Mouse (Mus musculus) liver, embryonic 11.5 days (tissue): ENCODE data around the gene Evi2a. TPM values are rescaled to one million over a fixed set of nuclear protein-coding genes. Genes with fewer than 3 reads are reported as not detected.

Source experiments
- ATAC-seq: fragments of 200-750 bp; cut with Nextera tagmentation; replicated peaks from 2 replicates; pipeline ENCODE4 v1.8.0; 2017; ENCODE audit warnings: moderate number of reproducible peaks, mild to moderate bottlenecking, moderate TSS enrichment, moderate library complexity; ENCODE audit not compliant: low FRiP score
- DNase-seq: peaks from one replicate; pipeline ENCODE4 v3.0.0-alpha.2; 2017; ENCODE audit warnings: low spot score
- H3K27ac ChIP-seq: fragments of 300-500 bp; sonication (generic); 2 replicates; pipeline ENCODE4 v1.5.1; 2014; ENCODE audit warnings: mild to moderate bottlenecking, low read depth, low read length, control low read depth
- H3K27me3 ChIP-seq: fragments of 300-500 bp; sonication (generic); replicated peaks from 2 replicates; pipeline ENCODE4 v1.6.1; 2014; ENCODE audit warnings: low read length, mixed read lengths; ENCODE audit not compliant: control insufficient read depth, insufficient read depth
- H3K36me3 ChIP-seq: fragments of 300-500 bp; sonication (generic); 2 replicates; pipeline ENCODE4 v1.6.1; 2014; ENCODE audit warnings: mild to moderate bottlenecking, low read length, moderate library complexity, mixed read lengths; ENCODE audit not compliant: control insufficient read depth, insufficient read depth
- H3K4me1 ChIP-seq: fragments of 300-500 bp; sonication (generic); replicated peaks from 2 replicates; pipeline ENCODE4 v1.6.1; 2014; ENCODE audit warnings: low read length, mixed read lengths; ENCODE audit not compliant: control insufficient read depth, insufficient read depth
- H3K4me2 ChIP-seq: fragments of 300-500 bp; sonication (generic); 2 replicates; pipeline ENCODE4 v1.6.1; 2014; ENCODE audit warnings: mild to moderate bottlenecking, control low read depth, moderate library complexity
- H3K4me3 ChIP-seq: fragments of 300-500 bp; sonication (generic); 2 replicates; pipeline ENCODE4 v1.5.1; 2014; ENCODE audit warnings: low read depth, low read length, control low read depth
- H3K9ac ChIP-seq: fragments of 300-500 bp; sonication (generic); 2 replicates; pipeline ENCODE4 v1.6.1; 2014; ENCODE audit warnings: low read depth, low read length, control low read depth
- H3K9me3 ChIP-seq: fragments of 300-500 bp; sonication (generic); 2 replicates; pipeline ENCODE4 v1.6.1; 2016; ENCODE audit warnings: low read length, inconsistent platforms, mixed read lengths; ENCODE audit not compliant: control insufficient read depth
- WGBS: fragments of 180-500 bp; shearing (Covaris S2); extraction: QIAGEN DNeasy Blood & Tissue Kit; methylation state at CpG from one replicate; pipeline ENCODE4 v1.1.7; 2014; 5-methylcytosine and 5-hydroxymethylcytosine counted together
- polyA plus RNA-seq: library from polyadenylated mRNA; unstranded; fragments of >200 nt; fragmentation: Nextera tagmentation; extraction: Ambion mirVana; gene quantifications from 2 replicates; pipeline ENCODE4 v1.2.1, GENCODE M21; 2014

Gene Evi2a
- polyA plus RNA-seq, 1 experiment from 2014 or later = 5.9 TPM

- Histone ChIP-seq H3K9ac (no peak overlapping the region), H3K4me3 (peak overlapping the region; percentile 23), H3K4me1 (peaks cover 20% of the 10 kb centered on the region), H3K27me3 (no peaks in the 10 kb centered on the region), H3K9me3 (no peaks in the 10 kb centered on the region), H3K36me3 (no peaks in the 10 kb centered on the region), H3K4me2 (peak overlapping the region; percentile 51), H3K27ac (no peak overlapping the region)
- DNase-seq (no peak), ATAC-seq (no peak)
Measured at GRCm38 (mm10) chr11:79521930-79522329, 8.5 kb downstream of the Evi2a start.

GRCm38 (mm10) chr11:79520772-79521171 is 9.6 kb downstream of the Evi2a start:
- peak overlapping the region; percentile 14; the same call in 1 of the 2 replicates for H3K4me2 ChIP-seq

GRCm38 (mm10) chr11:79519878-79520291 is 10.5 kb downstream of the Evi2a start:
- WGBS = 43% methylated on average over 1 of the region's 1 CpGs
- Histone ChIP-seq H3K27ac (no peak overlapping the region), H3K4me3 (no peak overlapping the region), H3K36me3 (peaks cover 2% of the 10 kb centered on the region), H3K4me2 (no peak overlapping the region), H3K9me3 (no peaks in the 10 kb centered on the region), H3K27me3 (no peaks in the 10 kb centered on the region), H3K9ac (no peak overlapping the region), H3K4me1 (peaks cover 17% of the 10 kb centered on the region)
- no peak for DNase-seq
- no peak for ATAC-seq

More at GRCm38 (mm10) chr11:79520772-79521171, 9.6 kb downstream of the Evi2a start:
- ATAC-seq (no peak), DNase-seq (no peak)
- Histone ChIP-seq H3K36me3 (no peaks in the 10 kb centered on the region; the same call in 1 of the 2 replicates), H3K4me1 (peaks cover 17% of the 10 kb centered on the region), H3K27ac (no peak overlapping the region), H3K27me3 (no peaks in the 10 kb centered on the region), H3K4me3 (no peak overlapping the region; the same call in 1 of the 2 replicates), H3K9ac (no peak overlapping the region), H3K9me3 (no peaks in the 10 kb centered on the region)

- WGBS = 76% methylated on average over 6 of the region's 6 CpGs
- H3K4me2 ChIP-seq = peak overlapping the region; percentile 34; the same call in 1 of the 2 replicates
- no peak overlapping the region for H3K9ac ChIP-seq
Measured at GRCm38 (mm10) chr11:79519299-79519698, 11.1 kb downstream of the Evi2a start.

GRCm38 (mm10) chr11:79515798-79516197 is 14.6 kb downstream of the Evi2a start:
- Histone ChIP-seq H3K36me3 (peaks cover 2% of the 10 kb centered on the region), H3K4me2 (no peak overlapping the region), H3K27ac (no peak overlapping the region), H3K4me3 (no peak overlapping the region), H3K4me1 (peaks cover 11% of the 10 kb centered on the region), H3K9ac (no peak overlapping the region), H3K9me3 (no peaks in the 10 kb centered on the region), H3K27me3 (no peaks in the 10 kb centered on the region)
- 94% methylated on average over 2 of the region's 2 CpGs for WGBS
- ATAC-seq = no peak
- no peak for DNase-seq

More at GRCm38 (mm10) chr11:79519299-79519698, 11.1 kb downstream of the Evi2a start:
- peaks cover 17% of the 10 kb centered on the region for H3K4me1 ChIP-seq
- no peak overlapping the region; the same call in 1 of the 2 replicates for H3K27ac ChIP-seq
- ATAC-seq (no peak), DNase-seq (no peak)
- H3K9me3 ChIP-seq = no peaks in the 10 kb centered on the region
- H3K36me3 ChIP-seq = peaks cover 2% of the 10 kb centered on the region
- no peak overlapping the region for H3K4me3 ChIP-seq
- no peaks in the 10 kb centered on the region for H3K27me3 ChIP-seq

GRCm38 (mm10) chr11:79515331-79515730 is 15.1 kb downstream of the Evi2a start:
- Histone ChIP-seq H3K9ac (no peak overlapping the region), H3K27me3 (no peaks in the 10 kb centered on the region), H3K4me1 (peaks cover 11% of the 10 kb centered on the region), H3K4me3 (no peak overlapping the region), H3K4me2 (no peak overlapping the region), H3K36me3 (peaks cover 2% of the 10 kb centered on the region), H3K27ac (no peak overlapping the region), H3K9me3 (no peaks in the 10 kb centered on the region)
- ATAC-seq (no peak), DNase-seq (no peak)
- WGBS = 76% methylated on average over 6 of the region's 6 CpGs

GRCm38 (mm10) chr11:79511970-79512369 is 18.4 kb downstream of the Evi2a start:
- Histone ChIP-seq H3K9me3 (no peaks in the 10 kb centered on the region), H3K36me3 (peaks cover 2% of the 10 kb centered on the region), H3K4me2 (no peak overlapping the region), H3K9ac (no peak overlapping the region), H3K27me3 (no peaks in the 10 kb centered on the region), H3K4me1 (no peaks in the 10 kb centered on the region), H3K27ac (no peak overlapping the region), H3K4me3 (no peak overlapping the region)
- 92% methylated on average over 3 of the region's 3 CpGs for WGBS
- no peak for DNase-seq
- ATAC-seq = no peak

- no peak overlapping the region for H3K4me3 ChIP-seq
- no peak overlapping the region for H3K4me2 ChIP-seq
- peaks cover 3% of the 10 kb centered on the region; the same call in 1 of the 2 replicates for H3K4me1 ChIP-seq
- no peak overlapping the region for H3K27ac ChIP-seq
- H3K36me3 ChIP-seq = no peaks in the 10 kb centered on the region
- ATAC-seq (no peak), DNase-seq (no peak)
- H3K9ac ChIP-seq = no peak overlapping the region
- 87% methylated on average over 7 of the region's 7 CpGs for WGBS
- no peaks in the 10 kb centered on the region for H3K9me3 ChIP-seq
- no peaks in the 10 kb centered on the region for H3K27me3 ChIP-seq
Measured at GRCm38 (mm10) chr11:79504506-79504905, 25.9 kb downstream of the Evi2a start.

GRCm38 (mm10) chr11:79503845-79504244 is 26.6 kb downstream of the Evi2a start, which contains the start of gene Omg:
Gene Omg (minus strand): TSS chr11:79504084.
- ATAC-seq (no peak), DNase-seq (no peak)
- no peak within 1 kb of the TSS for H3K9ac ChIP-seq
- 66% methylated on average over 8 of the region's 8 CpGs for WGBS
- H3K4me1 ChIP-seq = peaks cover 3% of the 10 kb centered on the region; the same call in 1 of the 2 replicates
- no peaks in the 10 kb centered on the region for H3K9me3 ChIP-seq
- no peak within 1 kb of the TSS for H3K27ac ChIP-seq
- no peak within 1 kb of the TSS for H3K4me2 ChIP-seq
- H3K36me3 ChIP-seq = no peaks in the 10 kb centered on the region
- H3K4me3 ChIP-seq = no peak within 1 kb of the TSS
- no peaks in the 10 kb centered on the region for H3K27me3 ChIP-seq
